Comparison of ENCODE assay signal across 8 mouse cellular contexts in the genomic region with DNA sequence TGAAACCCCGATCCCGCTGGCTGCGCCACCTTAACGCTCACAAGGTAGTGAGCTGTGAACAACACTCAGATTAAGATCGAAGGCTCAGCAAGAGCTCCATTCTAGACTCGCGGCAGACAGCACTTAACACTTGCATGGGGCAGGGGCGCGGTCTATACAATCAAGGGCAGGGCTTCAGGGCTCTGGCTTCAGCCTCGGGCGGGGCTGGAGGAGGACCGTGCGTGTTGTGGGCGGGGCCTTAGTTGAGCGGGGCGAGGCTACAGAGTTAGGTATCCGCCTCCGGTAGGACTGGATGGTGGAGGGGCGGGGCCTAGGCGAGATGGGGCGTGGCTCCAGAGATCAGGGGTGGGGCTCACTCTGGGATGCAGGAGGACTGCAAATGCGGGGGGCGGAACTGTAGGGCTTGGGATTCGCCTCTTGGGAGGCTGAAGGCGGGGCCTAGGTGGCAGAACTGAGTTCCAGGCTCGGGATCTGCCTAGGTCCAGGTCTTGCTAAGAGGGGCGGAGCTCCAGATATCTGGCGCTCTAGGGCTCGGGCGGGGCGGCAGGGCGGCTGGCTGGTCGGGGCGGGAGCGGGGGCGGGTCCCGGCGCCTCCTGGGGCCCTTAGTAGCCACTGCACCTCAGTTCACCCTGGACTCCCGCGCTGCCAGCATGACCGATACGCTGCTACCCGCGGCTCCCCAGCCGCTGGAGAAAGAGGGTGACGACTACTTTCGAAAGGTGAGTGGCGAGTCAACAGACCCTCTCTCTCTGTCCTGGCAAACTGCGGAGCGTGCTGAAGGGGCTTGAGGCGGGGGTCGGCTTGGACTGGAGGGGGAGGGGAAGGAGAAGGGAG. TPM values are rescaled to one million over a fixed set of nuclear protein-coding genes. Genes with fewer than 3 reads are reported as not detected.
DNase-seq lines count a peak whose midpoint lies in the region; ATAC-seq and TF ChIP-seq lines count a peak whose summit lies in the region.

Gene Rhpn2 (plus strand): TSS at position 479 of the 835 bp plus-strand sequence.

- WGBS in embryonic facial prominence, embryonic 14.5 days: under 1% methylated on average over 25 of the region's 52 CpGs
- under 1% methylated on average over 52 of the region's 52 CpGs for WGBS in heart, adult 2 months
- WGBS in limb, embryonic 13.5 days: under 1% methylated on average over 50 of the region's 52 CpGs
- under 1% methylated on average over 48 of the region's 52 CpGs for WGBS in midbrain, embryonic 16.5 days

- intact Hi-C loops in heart, adult 2 months (cut with DNase I): loop anchor here (2.0 to 5.0 kb wide), 3 partner anchors 15 to 102 kb away; partner anchors contain the start of gene Gpatch1

- H3K9me3 ChIP-seq in embryonic facial prominence, embryonic 14.5 days (ENCODE audit: control insufficient read depth, low read length): no peaks in the 10 kb centered on the region
- H3K9me3 ChIP-seq in limb, embryonic 13.5 days: no peaks in the 10 kb centered on the region
- no peaks in the 10 kb centered on the region for H3K9me3 ChIP-seq in midbrain, embryonic 16.5 days (replicated peaks; ENCODE audit: control insufficient read depth, low read length, poor library complexity, severe bottlenecking)

- H3K79me2 ChIP-seq in heart, adult 2 months (replicated peaks; ENCODE audit: control insufficient read depth, insufficient read depth, low read length): no peaks in the 10 kb centered on the region

- DNase-seq in 3T3-L1 (ENCODE audit: low read depth, low spot score): peak; percentile 97
- DNase-seq in adrenal gland, postnatal 4 days (ENCODE audit: low spot score in 2 of 2): peak; percentile 96 to 99
- peak; percentile 98 for DNase-seq in embryonic facial prominence, embryonic 14.5 days (ENCODE audit: low spot score)
- peak; percentile 99 for DNase-seq in heart, adult 2 months
- DNase-seq in kidney, adult 8-10 months: peak; percentile 100
- DNase-seq in spleen, postnatal 10 days (ENCODE audit: low spot score in 2 of 2): peak; percentile 92 to 99

- no peaks in the 10 kb centered on the region for H3K36me3 ChIP-seq in embryonic facial prominence, embryonic 14.5 days (ENCODE audit: control insufficient read depth, insufficient read depth, low read length)
- H3K36me3 ChIP-seq in heart, adult 2 months (ENCODE audit: control insufficient read depth, insufficient read depth, low read length): no peaks in the 10 kb centered on the region
- no peaks in the 10 kb centered on the region for H3K36me3 ChIP-seq in limb, embryonic 13.5 days
- no peaks in the 10 kb centered on the region for H3K36me3 ChIP-seq in midbrain, embryonic 16.5 days (ENCODE audit: control insufficient read depth, insufficient read depth, low read length)

- peak within 1 kb of the TSS; percentile 64 for H3K9ac ChIP-seq in embryonic facial prominence, embryonic 14.5 days (ENCODE audit: low read depth, low read length)
- H3K9ac ChIP-seq in heart, adult 2 months (ENCODE audit: low read depth, low read length): peak within 1 kb of the TSS; percentile 73
- H3K9ac ChIP-seq in limb, embryonic 13.5 days: peak within 1 kb of the TSS; percentile 60
- H3K9ac ChIP-seq in midbrain, embryonic 16.5 days (ENCODE audit: low read depth, low read length): peak within 1 kb of the TSS; percentile 51

- no peak for TF ChIP-seq EP300 in heart, adult 2 months (IDR thresholded peaks at IDR 0.05; ENCODE audit: insufficient read depth, low read depth, low read length)

- H3K27ac ChIP-seq in embryonic facial prominence, embryonic 14.5 days (replicated peaks; ENCODE audit: low read depth, low read length): peak within 1 kb of the TSS; percentile 34; the same call in 1 of the 2 replicates
- H3K27ac ChIP-seq in heart, adult 2 months: peak within 1 kb of the TSS; percentile 64
- peak within 1 kb of the TSS; percentile 76; the same call in 1 of the 2 replicates for H3K27ac ChIP-seq in limb, embryonic 13.5 days
- peak within 1 kb of the TSS; percentile 49 for H3K27ac ChIP-seq in midbrain, embryonic 16.5 days (ENCODE audit: low read length)

- TF ChIP-seq POLR2A in heart, adult 2 months (IDR thresholded peaks at IDR 0.05; ENCODE audit: insufficient read depth, low read depth, low read length): peak; percentile 76

- H3K27me3 ChIP-seq in embryonic facial prominence, embryonic 14.5 days (replicated peaks; ENCODE audit: control insufficient read depth, insufficient read depth, low read length): peaks cover 29% of the 10 kb centered on the region
- no peaks in the 10 kb centered on the region for H3K27me3 ChIP-seq in heart, adult 2 months (ENCODE audit: control insufficient read depth, insufficient read depth, low read length)
- H3K27me3 ChIP-seq in limb, embryonic 13.5 days: peaks cover 42% of the 10 kb centered on the region
- peaks cover 6% of the 10 kb centered on the region; the same call in 1 of the 2 replicates for H3K27me3 ChIP-seq in midbrain, embryonic 16.5 days (ENCODE audit: control insufficient read depth, insufficient read depth, low read depth, low read length)

- peaks cover 8% of the 10 kb centered on the region for H3K4me1 ChIP-seq in embryonic facial prominence, embryonic 14.5 days (ENCODE audit: control insufficient read depth, insufficient read depth, low read length)
- H3K4me1 ChIP-seq in heart, adult 2 months (ENCODE audit: control insufficient read depth, insufficient read depth, low read length): no peaks in the 10 kb centered on the region; the same call in 1 of the 2 replicates
- H3K4me1 ChIP-seq in limb, embryonic 13.5 days: peaks cover 17% of the 10 kb centered on the region
- H3K4me1 ChIP-seq in midbrain, embryonic 16.5 days (ENCODE audit: control insufficient read depth, insufficient read depth, low read length): peaks cover 9% of the 10 kb centered on the region; the same call in 1 of the 2 replicates

- peak; percentile 99 for ATAC-seq in embryonic facial prominence, embryonic 14.5 days (ENCODE audit: low read depth)
- ATAC-seq in limb, embryonic 13.5 days (ENCODE audit: low FRiP score, low read depth): peak; percentile 99
- ATAC-seq in midbrain, embryonic 16.5 days: peak; percentile 98

- peak within 1 kb of the TSS; percentile 89 for H3K4me2 ChIP-seq in embryonic facial prominence, embryonic 14.5 days (ENCODE audit: low read depth, low read length)
- peak within 1 kb of the TSS; percentile 96 for H3K4me2 ChIP-seq in limb, embryonic 13.5 days (replicated peaks)
- peak within 1 kb of the TSS; percentile 96 for H3K4me2 ChIP-seq in midbrain, embryonic 16.5 days (ENCODE audit: low read length)

- peak; percentile 55 for TF ChIP-seq CTCF in heart, adult 2 months (IDR thresholded peaks at IDR 0.05)

- H3K4me3 ChIP-seq in embryonic facial prominence, embryonic 14.5 days (ENCODE audit: low read depth, low read length): peak within 1 kb of the TSS; percentile 58
- H3K4me3 ChIP-seq in heart, adult 2 months: peak within 1 kb of the TSS; percentile 86
- peak within 1 kb of the TSS; percentile 63 for H3K4me3 ChIP-seq in limb, embryonic 13.5 days
- H3K4me3 ChIP-seq in midbrain, embryonic 16.5 days (ENCODE audit: low read depth, low read length): peak within 1 kb of the TSS; percentile 57

RNA-seq across cellular contexts. Expression of gene Rhpn2, which starts in this region (rescaled TPM):
- total RNA-seq in adrenal gland, postnatal 4 days (2021): 1 to 10 TPM; 2.9 to 4.8 TPM
- polyA plus RNA-seq in embryonic facial prominence, embryonic 14.5 days (2014; fragmentation: Nextera tagmentation; extraction: Ambion mirVana): 3.8 and 4.0 TPM in 2 replicates
- 1 to 10 TPM; 3.1 to 4.2 TPM for total RNA-seq in heart, adult 2 months (2021)
- polyA plus RNA-seq in heart, adult 2 months (2012; rRNA removed): 3.0 and 4.3 TPM in 2 replicates
- 2.6 and 2.7 TPM in 2 replicates for polyA plus RNA-seq in limb, embryonic 13.5 days (2015; fragmentation: Nextera tagmentation; extraction: Ambion mirVana)
- polyA plus RNA-seq in midbrain, embryonic 16.5 days (2015; fragmentation: Nextera tagmentation; extraction: Ambion mirVana): 1.3 and 2.1 TPM in 2 replicates

Comparison
In these comparisons a context has a peak if more than half of its experiments do, and no peak if none do; other contexts are left out.
1. Peak in every context shown above with its lines: DNase-seq, ATAC-seq, H3K4me3 ChIP-seq and H3K27ac ChIP-seq.